Mouse (Mus musculus): ENCODE data around the gene Vmn2r29.

DNA sequence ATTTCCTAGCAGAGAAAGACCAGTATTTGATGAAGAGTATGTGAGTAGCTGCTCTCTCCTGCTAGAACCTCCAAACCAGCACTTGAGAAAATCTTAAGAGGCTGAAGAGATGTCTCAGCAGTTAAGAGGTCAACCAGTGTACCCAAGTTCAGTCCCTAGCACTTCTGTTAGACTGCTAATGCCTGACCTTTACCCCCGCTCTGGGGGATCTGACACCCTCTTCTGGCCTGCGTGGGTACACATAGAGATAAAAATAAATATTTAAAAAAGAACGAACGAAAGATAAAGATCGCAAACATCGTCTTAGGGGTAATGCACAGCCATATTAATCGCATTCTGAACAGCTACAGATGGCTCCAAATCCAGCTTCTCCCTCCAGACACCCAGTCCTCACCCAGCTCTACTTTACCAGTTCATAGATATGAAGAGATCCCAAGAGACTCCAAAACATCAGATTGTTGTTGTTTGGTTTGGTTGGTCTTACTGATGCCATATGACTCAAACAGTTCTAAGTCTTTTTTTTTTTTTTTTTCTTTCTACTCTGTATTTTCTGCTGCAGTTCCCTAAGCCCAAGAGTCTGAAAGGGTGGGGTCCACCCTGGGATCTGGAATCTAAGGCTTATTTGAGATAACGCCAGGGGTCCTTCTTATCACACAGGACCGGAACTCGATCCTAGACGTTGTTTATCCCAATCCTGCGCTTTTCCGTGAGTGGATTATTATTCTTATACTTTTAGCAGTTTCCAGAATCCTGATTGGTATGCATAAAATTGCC, 59.5 kb downstream of the Vmn2r29 start:
- TF ChIP-seq POLR2A (IDR thresholded peaks at IDR 0.05; ENCODE audit: control insufficient read depth, extremely low read depth, insufficient read depth, low read length, poor library complexity) (no peak), CTCF (IDR thresholded peaks at IDR 0.05; ENCODE audit: borderline replicate concordance, control insufficient read depth, extremely low read depth, insufficient read depth, low read length, poor library complexity) (no peak)

Measured in thymus, adult 2 months (tissue).